Mouse (Mus musculus) neural tube, embryonic 15.5 days (tissue): ENCODE data around the gene Cacna1e. TPM values are rescaled to one million over a fixed set of nuclear protein-coding genes. Genes with fewer than 3 reads are reported as not detected.
A peak's percentile ranks its signal among the peaks of the same experiment; 100 is the strongest.

Source experiments
- ATAC-seq: fragments of 200-750 bp; cut with Nextera tagmentation; 2 replicates; pipeline ENCODE4 v1.8.0; 2017; ENCODE audit warnings: mild to moderate bottlenecking, moderate TSS enrichment, moderate library complexity; ENCODE audit not compliant: low FRiP score
- H3K27ac ChIP-seq: fragments of 300-500 bp; sonication (generic); replicated peaks from 2 replicates; pipeline ENCODE4 v1.5.1; 2015; ENCODE audit warnings: mild to moderate bottlenecking, inconsistent platforms
- H3K27me3 ChIP-seq: fragments of 300-500 bp; sonication (generic); replicated peaks from 2 replicates; pipeline ENCODE4 v1.6.1; 2015; ENCODE audit warnings: inconsistent platforms
- H3K36me3 ChIP-seq: fragments of 300-500 bp; sonication (generic); 2 replicates; pipeline ENCODE4 v1.6.1; 2015; ENCODE audit warnings: inconsistent platforms
- H3K4me1 ChIP-seq: fragments of 300-500 bp; sonication (generic); 2 replicates; pipeline ENCODE4 v1.6.1; 2015; ENCODE audit warnings: inconsistent platforms
- H3K4me2 ChIP-seq: fragments of 300-500 bp; sonication (generic); 2 replicates; pipeline ENCODE4 v1.6.1; 2015; ENCODE audit warnings: inconsistent platforms, mild to moderate bottlenecking, moderate library complexity
- H3K4me3 ChIP-seq: fragments of 300-500 bp; sonication (generic); replicated peaks from 2 replicates; pipeline ENCODE4 v1.5.1; 2015; ENCODE audit warnings: mild to moderate bottlenecking, inconsistent platforms
- H3K9ac ChIP-seq: fragments of 300-500 bp; sonication (generic); replicated peaks from 2 replicates; pipeline ENCODE4 v1.6.1; 2015; ENCODE audit warnings: mild to moderate bottlenecking, inconsistent platforms
- H3K9me3 ChIP-seq: fragments of 300-500 bp; sonication (generic); replicated peaks from 2 replicates; pipeline ENCODE4 v1.6.1; 2016; ENCODE audit warnings: inconsistent platforms
- WGBS: fragments of 180-500 bp; shearing (Covaris S2); methylation state at CpG from one replicate; pipeline ENCODE4 v1.1.7; 2015; ENCODE audit warnings: mixed read lengths; 5-methylcytosine and 5-hydroxymethylcytosine counted together
- polyA plus RNA-seq: library from polyadenylated mRNA; unstranded; fragments of >200 nt; fragmentation: Nextera tagmentation; extraction: Ambion mirVana; gene quantifications from 2 replicates; pipeline ENCODE4 v1.2.1, GENCODE M21; 2015

Cacna1e gene
- polyA plus RNA-seq, 1 experiment from 2014 or later: 17.1 TPM

DNA sequence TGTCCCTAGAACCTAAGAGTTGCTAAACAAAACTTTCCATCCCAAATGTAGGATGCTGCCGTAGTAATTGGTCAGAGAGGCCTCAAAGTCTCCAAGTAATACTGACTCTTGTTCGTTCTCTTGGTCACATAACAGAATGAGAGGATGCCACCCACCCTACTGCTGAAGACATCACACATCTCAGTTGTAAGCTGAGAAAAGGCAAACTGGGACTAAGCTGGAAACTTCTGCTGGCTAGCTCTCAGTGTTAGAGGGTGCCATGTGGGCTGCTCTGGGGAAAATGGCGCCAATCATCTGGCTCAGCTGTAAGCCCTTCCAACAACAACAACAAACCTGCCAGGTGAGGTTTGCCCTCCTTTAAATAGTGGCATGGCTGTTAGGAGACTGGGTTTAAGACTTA, 109.8 kb downstream of the Cacna1e start:
- Histone ChIP-seq H3K36me3 (no peaks in the 10 kb centered on the region), H3K9me3 (no peaks in the 10 kb centered on the region), H3K27me3 (no peaks in the 10 kb centered on the region), H3K4me1 (no peaks in the 10 kb centered on the region), H3K4me3 (no peak overlapping the region), H3K4me2 (no peak overlapping the region), H3K9ac (no peak overlapping the region), H3K27ac (no peak overlapping the region)
- no peak for ATAC-seq
- WGBS: 89% methylated on average over 3 of the region's 3 CpGs

DNA sequence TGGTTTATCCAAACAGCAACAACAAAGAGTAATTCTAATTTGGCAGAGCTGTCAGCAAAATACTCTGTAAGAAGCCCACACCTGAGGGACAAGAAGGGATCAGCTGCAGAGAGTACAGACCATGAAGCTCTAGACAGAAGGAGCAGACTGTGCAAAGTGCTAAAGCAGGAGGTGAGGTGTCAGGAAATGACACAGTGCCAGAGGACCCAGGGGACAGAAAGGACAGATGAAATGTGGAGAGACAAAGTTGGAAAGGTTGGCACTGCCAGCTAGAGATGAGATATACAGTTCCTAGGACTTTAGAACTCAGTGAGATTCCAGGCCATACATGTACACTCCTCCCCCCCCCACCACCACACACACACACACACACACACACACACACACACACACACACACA, 113.2 kb downstream of the Cacna1e start:
- H3K27me3 ChIP-seq: no peaks in the 10 kb centered on the region
- no peak for ATAC-seq
- H3K9me3 ChIP-seq: no peaks in the 10 kb centered on the region
- H3K4me3 ChIP-seq: no peak overlapping the region
- H3K36me3 ChIP-seq: no peaks in the 10 kb centered on the region
- H3K4me1 ChIP-seq: no peaks in the 10 kb centered on the region
- no peak overlapping the region for H3K4me2 ChIP-seq
- H3K27ac ChIP-seq: no peak overlapping the region
- H3K9ac ChIP-seq: no peak overlapping the region

DNA sequence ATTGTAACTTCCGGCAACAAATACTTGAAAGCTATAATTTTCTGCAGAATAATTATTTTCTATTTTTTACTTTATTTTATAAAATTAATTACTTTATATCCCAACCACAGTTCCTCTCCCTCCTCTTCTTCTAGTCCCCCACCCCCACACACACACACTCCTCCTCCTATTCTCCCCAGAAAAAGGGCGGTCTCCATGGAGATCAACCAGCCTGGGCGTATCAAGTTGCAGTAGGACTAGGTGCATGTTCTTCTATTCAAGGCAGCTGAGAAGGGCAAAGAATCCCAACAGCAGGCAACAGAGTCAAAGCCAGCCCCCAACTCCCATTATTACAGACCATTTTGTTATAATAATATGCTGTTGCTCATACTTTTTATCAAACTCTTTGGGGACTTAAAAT, 113.8 kb downstream of the Cacna1e start:
- ATAC-seq: no peak
- 46% methylated on average over 3 of the region's 3 CpGs for WGBS
- H3K36me3 ChIP-seq: no peaks in the 10 kb centered on the region
- H3K4me1 ChIP-seq: no peaks in the 10 kb centered on the region
- no peak overlapping the region for H3K4me3 ChIP-seq
- H3K27ac ChIP-seq: no peak overlapping the region
- no peaks in the 10 kb centered on the region for H3K9me3 ChIP-seq
- no peaks in the 10 kb centered on the region for H3K27me3 ChIP-seq
- H3K9ac ChIP-seq: no peak overlapping the region
- no peak overlapping the region for H3K4me2 ChIP-seq

DNA sequence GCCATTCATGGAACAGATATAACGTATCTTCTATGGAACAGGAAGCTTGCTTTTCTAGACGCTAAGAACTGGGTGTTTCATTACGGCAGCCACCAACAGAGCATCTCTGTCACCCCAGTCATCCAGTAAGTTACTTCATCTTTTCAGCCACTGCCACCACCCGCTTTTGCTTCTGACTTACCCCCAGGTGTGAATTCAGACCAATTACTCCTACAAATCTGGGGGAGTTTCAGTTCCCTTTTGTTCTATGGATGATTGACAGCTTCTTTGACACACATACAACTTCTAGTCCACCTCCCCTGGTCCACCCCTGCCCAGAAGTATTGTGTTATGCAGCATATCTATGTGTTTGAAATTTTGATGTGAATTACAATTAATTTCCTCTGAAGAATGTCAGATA, 121.2 kb downstream of the Cacna1e start:
- H3K4me2 ChIP-seq: no peak overlapping the region
- no peaks in the 10 kb centered on the region for H3K27me3 ChIP-seq
- H3K4me3 ChIP-seq: no peak overlapping the region
- H3K27ac ChIP-seq: no peak overlapping the region
- no peak overlapping the region for H3K9ac ChIP-seq
- ATAC-seq: no peak
- no peaks in the 10 kb centered on the region for H3K4me1 ChIP-seq
- WGBS: 88% methylated on average over 4 of the region's 4 CpGs
- H3K36me3 ChIP-seq: no peaks in the 10 kb centered on the region
- H3K9me3 ChIP-seq: no peaks in the 10 kb centered on the region

DNA sequence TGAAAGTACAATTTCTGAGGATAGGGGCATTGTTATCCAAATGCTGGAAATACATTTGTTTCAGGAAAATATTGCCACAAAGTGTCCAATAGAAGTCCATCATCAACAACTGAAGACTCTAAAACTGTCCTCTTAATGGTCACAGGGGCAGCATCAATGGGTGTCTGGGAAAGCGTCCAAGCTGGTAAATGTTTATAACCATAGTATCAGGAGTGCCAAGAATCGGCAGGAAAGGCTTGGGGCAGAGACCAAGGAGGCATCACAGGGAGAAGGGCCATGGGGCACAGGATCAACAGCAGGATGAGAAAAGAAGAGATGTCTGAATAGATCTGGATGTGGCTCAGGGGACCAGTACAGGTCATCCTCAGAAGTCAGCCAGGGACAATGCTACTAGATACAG, 132.2 kb downstream of the Cacna1e start:
- no peak overlapping the region for H3K27ac ChIP-seq
- no peak for ATAC-seq
- H3K9me3 ChIP-seq: no peaks in the 10 kb centered on the region
- H3K27me3 ChIP-seq: no peaks in the 10 kb centered on the region
- no peak overlapping the region for H3K9ac ChIP-seq
- H3K36me3 ChIP-seq: no peaks in the 10 kb centered on the region
- no peak overlapping the region for H3K4me3 ChIP-seq
- H3K4me2 ChIP-seq: no peak overlapping the region
- WGBS: 63% methylated on average over 2 of the region's 2 CpGs
- no peaks in the 10 kb centered on the region for H3K4me1 ChIP-seq

DNA sequence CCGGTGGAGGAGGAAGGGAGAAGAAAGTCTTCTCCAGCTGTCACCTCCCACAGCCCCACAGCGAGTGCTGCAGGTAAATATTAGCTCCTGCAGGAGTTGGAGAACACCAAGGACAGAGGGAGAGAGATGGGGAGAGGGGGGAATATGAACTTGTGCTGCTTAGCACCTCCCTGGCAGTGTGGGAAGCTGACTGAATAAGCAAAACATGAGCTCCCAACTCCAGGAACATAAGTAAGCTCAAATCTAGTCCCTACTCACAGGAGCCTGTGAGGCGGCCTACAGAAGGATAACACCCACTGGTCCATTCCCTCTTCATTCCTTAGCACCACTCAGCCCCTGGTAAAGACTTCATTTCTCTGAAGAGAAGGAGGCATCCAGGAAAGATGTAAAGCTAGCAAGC, 135.8 kb downstream of the Cacna1e start:
- no peak overlapping the region for H3K4me2 ChIP-seq
- H3K27ac ChIP-seq: no peak overlapping the region
- no peak overlapping the region for H3K9ac ChIP-seq
- H3K36me3 ChIP-seq: no peaks in the 10 kb centered on the region
- H3K4me1 ChIP-seq: no peaks in the 10 kb centered on the region
- 80% methylated on average over 3 of the region's 3 CpGs for WGBS
- ATAC-seq: no peak
- no peaks in the 10 kb centered on the region for H3K9me3 ChIP-seq
- H3K4me3 ChIP-seq: no peak overlapping the region
- no peaks in the 10 kb centered on the region for H3K27me3 ChIP-seq

DNA sequence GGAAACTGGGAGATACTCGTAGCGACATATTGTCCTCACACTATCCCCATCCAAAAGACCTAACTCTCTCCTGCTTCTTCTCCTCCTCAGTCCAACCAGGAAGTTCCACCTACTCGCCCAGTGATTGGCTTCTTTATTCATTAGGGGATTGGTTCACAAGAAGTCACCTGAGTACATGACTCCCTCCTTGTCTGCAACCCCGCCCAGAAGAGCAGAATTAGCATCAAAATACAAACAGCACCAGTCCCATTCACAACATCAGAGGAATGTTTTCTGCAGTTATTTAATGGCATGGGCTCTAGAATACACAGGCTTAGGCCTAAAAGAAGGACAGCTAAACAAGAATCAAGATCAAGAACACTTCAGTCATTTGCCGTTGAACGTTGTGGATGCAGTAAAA, 139.1 kb downstream of the Cacna1e start:
- WGBS: 92% methylated on average over 6 of the region's 6 CpGs
- Histone ChIP-seq H3K4me3 (no peak overlapping the region), H3K27ac (no peak overlapping the region), H3K4me1 (no peaks in the 10 kb centered on the region), H3K9ac (no peak overlapping the region), H3K27me3 (no peaks in the 10 kb centered on the region), H3K36me3 (no peaks in the 10 kb centered on the region), H3K9me3 (no peaks in the 10 kb centered on the region), H3K4me2 (no peak overlapping the region)
- no peak for ATAC-seq

DNA sequence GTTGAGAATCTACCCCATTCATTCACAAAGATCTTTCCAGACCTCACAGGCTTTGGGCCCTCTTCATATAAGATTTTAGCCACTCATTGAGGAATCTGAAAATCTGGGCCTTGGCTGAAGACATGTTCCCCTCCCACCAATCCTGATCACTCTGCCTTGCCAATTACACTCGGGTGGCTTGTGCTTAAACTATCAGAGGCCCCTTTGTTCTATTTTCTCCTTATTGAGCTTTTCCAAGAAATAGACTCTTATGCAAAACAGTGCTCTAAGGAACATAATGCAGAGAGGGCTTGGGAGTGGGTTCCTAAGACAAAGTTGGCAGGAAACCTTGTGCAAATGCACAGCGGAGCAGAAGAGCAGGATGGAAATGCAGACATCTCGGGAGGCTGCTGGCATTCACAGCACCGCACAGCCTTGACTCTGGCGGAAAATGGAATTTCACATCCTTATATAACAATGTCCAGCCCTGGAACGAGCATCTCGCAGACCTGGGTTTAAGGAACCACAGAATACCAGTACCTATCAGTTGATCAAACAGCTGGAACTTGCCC, 153.8 kb downstream of the Cacna1e start:
- WGBS: 63% methylated on average over 7 of the region's 7 CpGs
- no peak overlapping the region for H3K9ac ChIP-seq
- H3K36me3 ChIP-seq: no peaks in the 10 kb centered on the region
- no peak overlapping the region for H3K4me2 ChIP-seq
- H3K4me1 ChIP-seq: peaks cover 13% of the 10 kb centered on the region
- no peaks in the 10 kb centered on the region for H3K9me3 ChIP-seq
- H3K27me3 ChIP-seq: peaks cover 16% of the 10 kb centered on the region
- no peak for ATAC-seq
- no peak overlapping the region for H3K4me3 ChIP-seq
- H3K27ac ChIP-seq: no peak overlapping the region; the same call in 1 of the 2 replicates

DNA sequence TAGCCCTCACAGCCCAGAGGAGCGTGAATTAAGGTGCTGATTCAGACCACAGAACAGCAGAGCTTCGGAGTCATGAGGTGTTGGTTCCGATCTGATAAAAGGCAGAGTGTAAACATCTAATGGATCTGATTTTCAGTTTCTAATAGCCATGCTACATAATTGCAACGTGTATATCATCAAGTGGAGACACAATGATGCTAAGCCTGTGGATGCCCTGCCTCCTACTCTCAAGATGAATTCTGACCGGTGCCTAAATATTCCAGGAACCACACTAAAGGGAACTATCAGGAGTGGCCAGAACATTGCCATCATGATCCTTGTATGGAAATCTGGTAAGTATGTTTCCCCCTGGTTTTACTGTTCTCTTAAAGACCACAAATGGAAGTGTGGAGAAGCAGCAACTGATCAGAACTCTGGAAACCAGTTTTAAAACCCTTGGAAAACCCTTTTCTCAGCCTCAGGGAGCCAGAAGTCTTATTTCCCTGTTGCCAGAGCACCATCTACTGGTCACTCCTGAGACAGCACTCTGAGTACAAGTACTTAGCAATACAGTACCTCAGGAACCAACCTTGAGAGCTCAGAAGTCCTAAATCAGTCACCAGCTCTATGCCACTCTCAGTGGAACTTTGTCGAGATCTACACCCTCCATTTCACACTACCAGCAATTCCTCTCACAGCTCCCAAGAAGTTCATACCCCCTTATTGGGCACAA, 154.9 kb downstream of the Cacna1e start:
- H3K4me2 ChIP-seq: no peak overlapping the region
- no peaks in the 10 kb centered on the region for H3K36me3 ChIP-seq
- H3K27ac ChIP-seq: no peak overlapping the region
- no peaks in the 10 kb centered on the region for H3K9me3 ChIP-seq
- peaks cover 23% of the 10 kb centered on the region for H3K4me1 ChIP-seq
- peaks cover 16% of the 10 kb centered on the region for H3K27me3 ChIP-seq
- H3K4me3 ChIP-seq: no peak overlapping the region
- WGBS: 60% methylated on average over 6 of the region's 6 CpGs
- H3K9ac ChIP-seq: no peak overlapping the region
- no peak for ATAC-seq

DNA sequence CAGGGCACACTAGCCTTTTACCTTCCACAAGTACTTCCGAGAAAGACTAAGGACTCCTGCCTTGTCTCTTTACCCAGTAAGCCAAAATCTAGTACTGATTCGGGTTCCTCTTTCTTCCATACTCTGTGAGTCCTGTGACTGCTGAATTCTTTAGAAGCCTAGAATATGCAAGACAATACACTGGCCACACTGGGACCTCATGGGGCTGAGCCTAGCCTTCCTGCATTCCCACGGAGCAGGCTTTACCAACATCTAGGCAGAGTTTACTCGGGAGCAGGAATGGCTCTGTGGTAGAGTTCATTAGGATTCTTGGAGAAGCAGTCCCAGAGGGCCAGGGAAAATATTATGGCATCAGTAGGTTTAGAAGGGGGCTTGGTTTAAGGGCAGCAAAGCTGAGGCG, 155.6 kb downstream of the Cacna1e start:
- Histone ChIP-seq H3K36me3 (no peaks in the 10 kb centered on the region), H3K9ac (no peak overlapping the region), H3K9me3 (no peaks in the 10 kb centered on the region), H3K27me3 (peaks cover 16% of the 10 kb centered on the region), H3K4me2 (no peak overlapping the region), H3K27ac (no peak overlapping the region), H3K4me1 (peaks cover 29% of the 10 kb centered on the region), H3K4me3 (no peak overlapping the region)
- no peak for ATAC-seq
- WGBS: 48% methylated on average over 5 of the region's 5 CpGs

DNA sequence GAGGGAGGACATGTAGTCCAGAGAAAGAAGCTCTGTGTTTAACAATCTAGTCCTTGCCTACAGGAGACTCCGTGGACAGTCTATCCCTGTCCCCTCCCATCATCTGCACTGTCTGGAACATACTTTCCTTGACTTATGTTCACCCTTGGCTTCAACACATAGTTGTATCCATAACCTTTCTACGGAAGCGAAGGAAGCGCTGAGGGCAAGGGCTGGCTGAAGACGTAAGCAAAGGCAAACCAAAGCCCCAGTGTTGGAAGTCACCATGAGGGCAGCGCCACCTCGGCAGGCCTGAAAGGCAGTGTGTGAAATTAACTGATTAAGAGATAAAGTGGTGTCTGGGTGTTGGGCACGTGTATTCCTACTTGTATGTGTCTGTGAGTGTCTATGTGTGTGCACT, 156.6 kb downstream of the Cacna1e start:
- ATAC-seq: no peak
- no peak overlapping the region for H3K27ac ChIP-seq
- no peaks in the 10 kb centered on the region for H3K36me3 ChIP-seq
- no peak overlapping the region for H3K9ac ChIP-seq
- peaks cover 16% of the 10 kb centered on the region for H3K27me3 ChIP-seq
- H3K4me2 ChIP-seq: no peak overlapping the region
- peaks cover 36% of the 10 kb centered on the region for H3K4me1 ChIP-seq
- 89% methylated on average over 8 of the region's 8 CpGs for WGBS
- no peak overlapping the region for H3K4me3 ChIP-seq
- H3K9me3 ChIP-seq: no peaks in the 10 kb centered on the region

DNA sequence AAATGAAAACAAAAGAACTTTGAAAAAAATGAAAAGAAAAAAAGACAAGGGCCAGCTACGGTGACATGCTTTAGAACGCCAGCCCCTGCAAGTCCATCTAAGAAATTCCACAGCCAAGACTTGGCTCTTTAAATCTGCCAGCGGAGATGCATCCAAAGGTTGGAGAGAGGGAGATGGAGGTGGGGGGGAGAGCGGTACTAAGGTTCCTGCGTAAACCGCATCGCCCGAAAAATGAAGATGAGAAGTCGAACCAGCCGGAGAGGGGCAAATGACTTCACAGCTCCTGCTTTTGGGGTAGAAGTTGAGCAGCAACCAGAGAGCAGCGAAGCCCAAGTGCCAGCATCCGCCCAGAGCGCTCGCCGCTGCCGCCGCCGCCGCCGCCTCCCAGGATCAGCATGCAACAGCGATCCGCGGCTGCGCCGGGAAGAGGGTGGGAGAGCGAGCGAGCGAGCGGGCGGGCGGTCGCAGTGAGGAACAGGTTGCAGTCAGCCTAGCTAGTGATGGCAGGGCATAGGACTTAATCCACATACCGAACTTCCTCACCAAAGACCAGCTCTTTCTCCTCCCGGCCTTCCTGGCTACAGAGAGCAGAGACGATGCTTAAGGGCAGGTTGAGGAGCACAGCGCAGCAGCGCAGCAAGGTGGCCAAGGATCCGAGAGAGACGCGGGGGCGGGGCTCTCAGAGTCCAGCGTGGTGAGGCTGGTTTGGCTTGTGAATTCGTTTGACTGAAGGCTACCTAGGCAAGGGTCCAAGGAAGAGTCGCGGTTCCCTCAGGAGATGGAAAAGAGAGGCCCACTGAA, 157.7 kb downstream of the Cacna1e start:
- H3K36me3 ChIP-seq: no peaks in the 10 kb centered on the region
- H3K27ac ChIP-seq: peak overlapping the region; percentile 82
- no peaks in the 10 kb centered on the region for H3K9me3 ChIP-seq
- H3K4me2 ChIP-seq: peak overlapping the region; percentile 80
- ATAC-seq: peak; percentile 68
- H3K4me3 ChIP-seq: peak overlapping the region; percentile 55
- H3K9ac ChIP-seq: peak overlapping the region; percentile 57
- peaks cover 16% of the 10 kb centered on the region for H3K27me3 ChIP-seq
- H3K4me1 ChIP-seq: peaks cover 47% of the 10 kb centered on the region
- under 1% methylated on average over 45 of the region's 45 CpGs for WGBS
